Mouse (Mus musculus) embryonic facial prominence, embryonic 12.5 days (tissue): ENCODE data around the gene Pde4c. TPM values are rescaled to one million over a fixed set of nuclear protein-coding genes. Genes with fewer than 3 reads are reported as not detected.

Source experiments
- ATAC-seq: fragments of 200-750 bp; cut with Nextera tagmentation; 2 replicates; pipeline ENCODE4 v1.8.0; 2017; ENCODE audit not compliant: insufficient number of reproducible peaks, insufficient read depth, low FRiP score, low TSS enrichment
- H3K27ac ChIP-seq: fragments of 300-500 bp; sonication (generic); 2 replicates; pipeline ENCODE4 v1.5.1; 2016; ENCODE audit warnings: mild to moderate bottlenecking
- H3K27me3 ChIP-seq: fragments of 300-500 bp; sonication (generic); 2 replicates; pipeline ENCODE4 v1.6.1; 2016; ENCODE audit warnings: mild to moderate bottlenecking, moderate library complexity
- H3K36me3 ChIP-seq: fragments of 300-500 bp; sonication (generic); 2 replicates; pipeline ENCODE4 v1.6.1; 2016; ENCODE audit warnings: mild to moderate bottlenecking
- H3K4me1 ChIP-seq: fragments of 300-500 bp; sonication (generic); 2 replicates; pipeline ENCODE4 v1.6.1; 2016
- H3K4me2 ChIP-seq: fragments of 300-500 bp; sonication (generic); replicated peaks from 2 replicates; pipeline ENCODE4 v1.6.1; 2016; ENCODE audit warnings: mild to moderate bottlenecking, moderate library complexity
- H3K4me3 ChIP-seq: fragments of 300-500 bp; sonication (generic); 2 replicates; pipeline ENCODE4 v1.5.1; 2016; ENCODE audit warnings: mild to moderate bottlenecking
- H3K9ac ChIP-seq: fragments of 300-500 bp; sonication (generic); 2 replicates; pipeline ENCODE4 v1.6.1; 2016; ENCODE audit warnings: mild to moderate bottlenecking, moderate library complexity
- H3K9me3 ChIP-seq: fragments of 300-500 bp; sonication (generic); 2 replicates; pipeline ENCODE4 v1.6.1; 2016; ENCODE audit warnings: mild to moderate bottlenecking, moderate library complexity
- WGBS: fragments of 180-500 bp; shearing (Covaris S2); methylation state at CpG from one replicate; pipeline ENCODE4 v1.1.7; 2016; 5-methylcytosine and 5-hydroxymethylcytosine counted together
- polyA plus RNA-seq: library from polyadenylated mRNA; unstranded; fragments of >200 nt; fragmentation: Nextera tagmentation; extraction: Ambion mirVana; gene quantifications from 2 replicates; pipeline ENCODE4 v1.2.1, GENCODE M21; 2016

The Pde4c gene
- polyA plus RNA-seq, 1 experiment from 2014 or later: 0.29 TPM

DNA sequence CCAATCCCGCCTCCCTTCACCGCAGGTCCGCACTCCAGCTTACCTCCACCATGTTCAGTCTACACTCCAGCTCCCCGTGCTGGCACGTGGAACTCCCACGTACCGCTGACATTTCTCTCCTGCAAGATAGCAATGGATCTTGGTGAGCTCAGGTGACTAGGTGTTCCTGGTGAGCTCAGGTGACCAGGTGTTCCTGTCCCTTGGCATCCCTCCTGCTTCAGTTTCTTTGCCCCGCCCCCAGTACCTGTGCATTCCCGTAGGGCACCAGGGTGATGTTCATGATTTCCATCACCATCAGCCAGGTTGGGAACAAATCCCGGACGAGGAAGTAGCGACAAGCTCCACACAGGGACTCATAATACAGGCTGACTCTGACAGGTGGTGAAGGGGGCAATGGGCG lies 41.2 kb downstream of the Pde4c start:
- Histone ChIP-seq H3K4me1 (peaks cover 24% of the 10 kb centered on the region), H3K9ac (no peak overlapping the region), H3K27ac (no peak overlapping the region), H3K4me2 (peak overlapping the region; percentile 85; the same call in 1 of the 2 replicates), H3K36me3 (peaks cover 18% of the 10 kb centered on the region), H3K9me3 (no peaks in the 10 kb centered on the region), H3K4me3 (no peak overlapping the region), H3K27me3 (no peaks in the 10 kb centered on the region)
- 94% methylated on average over 13 of the region's 13 CpGs for WGBS
- no peak for ATAC-seq

DNA sequence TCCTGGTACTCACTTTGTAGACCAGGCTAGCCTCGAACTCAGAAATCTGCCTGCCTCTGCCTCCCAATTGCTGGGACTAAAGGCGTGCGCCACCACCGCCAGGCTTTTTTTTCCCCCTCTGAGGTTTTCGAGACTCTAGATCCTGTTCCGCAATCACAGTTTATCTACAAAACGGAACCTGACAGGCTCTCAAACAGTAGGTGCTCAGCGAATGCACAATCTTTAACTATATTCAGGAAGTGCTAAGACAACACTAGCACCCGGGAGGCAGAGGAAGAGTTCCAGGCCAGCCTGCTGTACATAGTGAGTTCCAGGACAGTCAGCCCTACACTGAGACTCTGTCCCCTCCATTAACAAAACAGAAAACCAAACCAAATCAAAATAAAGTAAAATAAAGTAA lies 41.8 kb downstream of the Pde4c start:
- Histone ChIP-seq H3K4me1 (peaks cover 17% of the 10 kb centered on the region), H3K27me3 (no peaks in the 10 kb centered on the region), H3K4me2 (peak overlapping the region; percentile 85), H3K9ac (0 out of 2 replicates have a peak overlapping the region, but pooled peaks have one; percentile 55), H3K9me3 (no peaks in the 10 kb centered on the region), H3K4me3 (peak overlapping the region; percentile 39), H3K36me3 (peaks cover 22% of the 10 kb centered on the region), H3K27ac (no peak overlapping the region)
- no peak for ATAC-seq
- WGBS: 78% methylated on average over 9 of the region's 9 CpGs

DNA sequence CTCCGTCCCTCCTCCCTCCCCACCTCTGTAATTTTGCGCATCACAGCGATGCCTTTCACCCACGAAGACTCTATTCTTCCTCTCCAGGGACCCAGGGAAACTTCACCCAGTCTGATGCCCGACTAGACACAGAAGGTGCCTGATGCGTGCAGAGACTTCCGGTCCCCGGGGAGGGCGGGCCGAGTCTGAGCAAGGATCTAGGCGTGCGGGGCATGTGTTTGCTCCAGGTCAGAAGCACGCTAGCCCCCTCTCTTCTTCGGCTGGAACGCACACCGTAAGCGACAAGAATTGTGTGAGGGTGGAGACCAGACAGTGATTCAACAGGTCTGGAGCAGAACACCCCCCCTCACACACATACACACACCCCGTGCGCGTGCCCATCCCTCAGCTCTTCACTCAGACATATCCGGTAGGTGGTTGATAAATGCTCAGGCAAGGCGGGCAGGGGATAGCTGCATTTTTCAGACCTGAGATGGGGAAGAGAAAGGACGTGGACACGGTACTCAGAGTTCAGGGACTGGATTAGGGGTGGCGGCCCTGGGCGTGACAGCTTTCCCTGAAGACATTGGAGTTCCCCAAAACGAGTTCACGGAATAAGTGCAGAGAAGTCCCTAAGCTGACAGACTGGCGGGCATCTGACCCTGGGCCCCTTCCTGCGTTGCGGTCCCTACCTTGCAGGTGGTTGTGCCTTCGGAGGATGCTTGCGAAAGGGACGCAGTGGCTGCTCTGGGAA lies 42.5 kb downstream of the Pde4c start:
- Histone ChIP-seq H3K4me1 (peaks cover 17% of the 10 kb centered on the region), H3K27ac (0 out of 2 replicates have a peak overlapping the region, but pooled peaks have one; percentile 1)
- 2% methylated on average over 34 of the region's 34 CpGs for WGBS

DNA sequence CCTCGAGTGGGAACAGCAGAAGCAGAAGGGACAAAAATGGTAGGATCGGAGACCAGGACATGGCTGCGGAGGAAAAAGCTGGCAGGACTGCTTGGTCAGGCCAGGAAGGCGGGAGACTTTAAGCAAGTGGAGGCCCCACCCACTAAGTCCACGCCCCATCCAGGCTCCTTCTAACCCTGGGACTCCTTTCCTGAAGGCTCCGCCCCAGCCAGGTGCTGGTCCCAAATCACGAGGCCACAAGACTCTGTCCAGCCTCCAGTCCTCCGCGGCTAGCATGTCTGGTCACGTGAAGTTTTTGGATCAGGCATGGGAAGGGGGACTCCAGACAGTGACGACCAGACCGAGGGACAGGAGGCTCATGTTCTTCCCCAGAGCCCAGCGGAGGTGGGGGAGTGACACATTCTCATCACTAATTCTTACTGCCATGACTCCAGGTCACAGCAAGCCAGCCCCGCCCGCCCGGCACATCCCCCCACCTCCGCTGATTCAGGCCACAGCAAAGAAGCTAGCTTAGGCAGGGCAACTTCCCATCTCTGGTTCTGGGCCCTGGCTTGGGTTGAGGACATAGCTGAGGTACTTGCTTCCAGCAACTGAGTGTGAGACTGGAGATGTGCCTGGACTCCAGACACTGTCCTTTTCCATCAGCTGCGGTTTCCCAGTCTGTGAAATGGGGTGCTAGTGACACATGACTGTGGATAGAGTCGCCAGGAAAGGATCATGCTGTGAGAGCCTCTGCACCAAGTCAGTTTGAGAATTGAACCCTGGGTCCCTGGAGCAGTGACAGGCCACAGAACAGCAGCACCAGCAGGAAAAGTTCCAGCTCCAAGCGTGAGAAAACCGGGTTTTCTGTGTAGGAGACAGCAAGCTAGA lies 43.3 kb downstream of the Pde4c start:
- 9% methylated on average over 21 of the region's 21 CpGs for WGBS
- H3K9me3 ChIP-seq: no peaks in the 10 kb centered on the region
- peak overlapping the region; percentile 85 for H3K4me2 ChIP-seq
- H3K9ac ChIP-seq: peak overlapping the region; percentile 55
- peak; percentile 11; the same call in 1 of the 2 replicates for ATAC-seq
- peak overlapping the region; percentile 39 for H3K4me3 ChIP-seq
- H3K36me3 ChIP-seq: peaks cover 36% of the 10 kb centered on the region
- H3K27ac ChIP-seq: peak overlapping the region; percentile 19; the same call in 1 of the 2 replicates
- H3K27me3 ChIP-seq: no peaks in the 10 kb centered on the region
- H3K4me1 ChIP-seq: peaks cover 13% of the 10 kb centered on the region

More for the DNA sequence above, 42.5 kb downstream of the Pde4c start:
- Histone ChIP-seq H3K36me3 (peaks cover 28% of the 10 kb centered on the region), H3K9me3 (no peaks in the 10 kb centered on the region), H3K4me3 (peak overlapping the region; percentile 39), H3K4me2 (peak overlapping the region; percentile 85), H3K9ac (peak overlapping the region; percentile 55), H3K27me3 (no peaks in the 10 kb centered on the region)
- ATAC-seq: no peak

DNA sequence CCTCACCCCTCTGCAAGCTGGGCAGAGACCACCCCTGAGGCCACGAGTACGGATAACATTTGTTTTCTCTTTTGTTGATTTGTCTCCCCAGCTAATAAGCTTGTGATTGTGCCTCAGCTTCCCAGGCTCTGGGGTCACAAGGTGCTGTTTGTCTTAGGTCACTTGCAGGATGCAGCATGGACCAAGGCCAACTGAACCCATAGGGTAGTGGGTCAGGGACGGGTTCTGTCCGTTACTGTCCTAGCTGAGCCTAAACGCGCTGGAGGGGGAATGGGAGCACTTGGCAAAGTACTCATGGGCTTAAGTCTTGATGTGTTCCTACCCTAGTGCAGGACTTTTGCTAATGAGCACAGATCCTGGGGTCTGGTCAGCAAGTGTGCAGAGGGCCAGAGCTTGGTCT lies 44.0 kb downstream of the Pde4c start:
- H3K27me3 ChIP-seq: no peaks in the 10 kb centered on the region
- no peak overlapping the region for H3K4me2 ChIP-seq
- H3K27ac ChIP-seq: no peak overlapping the region
- peaks cover 16% of the 10 kb centered on the region for H3K4me1 ChIP-seq
- H3K36me3 ChIP-seq: peaks cover 43% of the 10 kb centered on the region
- no peak for ATAC-seq
- no peak overlapping the region for H3K9ac ChIP-seq
- H3K9me3 ChIP-seq: no peaks in the 10 kb centered on the region
- 82% methylated on average over 6 of the region's 6 CpGs for WGBS
- no peak overlapping the region for H3K4me3 ChIP-seq

DNA sequence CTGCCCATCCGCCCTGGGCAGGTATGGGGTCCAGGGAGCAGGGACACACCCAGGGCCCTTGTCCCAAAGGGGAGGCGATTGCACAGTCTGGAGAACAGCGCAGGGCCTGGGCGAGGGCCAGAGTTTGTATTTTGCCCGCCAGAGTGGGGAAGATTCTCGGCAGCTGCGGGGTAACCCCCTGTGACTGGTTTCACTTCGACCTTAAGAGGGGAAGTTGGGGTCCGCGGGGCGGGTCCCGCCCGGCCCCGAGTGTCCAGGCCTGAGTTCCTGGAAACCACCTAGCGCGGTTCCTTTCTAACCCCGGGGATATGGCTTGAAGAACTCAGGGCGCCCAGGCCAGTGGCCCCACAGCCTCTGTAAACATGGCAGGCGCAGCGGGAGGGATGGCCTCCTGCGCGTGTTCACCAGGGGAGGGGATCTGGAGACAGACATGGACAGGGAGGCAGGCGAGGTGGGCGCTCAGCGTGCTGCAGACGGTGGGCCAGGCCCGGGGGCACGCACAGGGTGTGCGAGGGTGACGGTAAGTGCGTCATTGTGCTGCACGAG lies 44.8 kb downstream of the Pde4c start:
- Histone ChIP-seq H3K36me3 (peaks cover 51% of the 10 kb centered on the region), H3K4me2 (no peak overlapping the region), H3K4me1 (peaks cover 18% of the 10 kb centered on the region), H3K27ac (no peak overlapping the region), H3K9me3 (no peaks in the 10 kb centered on the region), H3K9ac (no peak overlapping the region), H3K27me3 (no peaks in the 10 kb centered on the region), H3K4me3 (no peak overlapping the region)
- no peak for ATAC-seq
- WGBS: 96% methylated on average over 32 of the region's 32 CpGs

DNA sequence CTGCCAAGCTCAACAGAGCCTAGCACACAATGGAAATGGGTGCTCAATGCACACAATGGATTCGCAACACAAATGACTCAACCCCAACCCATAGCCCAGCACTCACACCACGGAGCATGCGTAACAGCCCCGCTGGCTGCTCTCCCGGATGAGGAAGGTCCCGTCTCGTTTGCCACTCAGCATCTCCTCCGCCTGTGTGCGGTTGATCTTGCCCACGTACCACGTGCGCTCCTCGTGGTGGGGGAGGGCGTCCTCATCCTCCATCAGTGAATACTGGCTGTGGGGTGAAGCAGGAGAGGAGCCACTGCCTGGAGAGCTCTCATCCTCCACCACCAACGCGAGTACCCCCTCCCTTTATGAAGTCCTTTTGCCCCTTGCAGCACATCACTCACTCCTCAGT lies 45.4 kb downstream of the Pde4c start:
- Histone ChIP-seq H3K4me1 (peaks cover 23% of the 10 kb centered on the region), H3K9me3 (no peaks in the 10 kb centered on the region), H3K27me3 (no peaks in the 10 kb centered on the region), H3K4me3 (no peak overlapping the region), H3K9ac (no peak overlapping the region), H3K36me3 (peaks cover 55% of the 10 kb centered on the region), H3K27ac (no peak overlapping the region), H3K4me2 (no peak overlapping the region)
- ATAC-seq: no peak
- 85% methylated on average over 16 of the region's 16 CpGs for WGBS

DNA sequence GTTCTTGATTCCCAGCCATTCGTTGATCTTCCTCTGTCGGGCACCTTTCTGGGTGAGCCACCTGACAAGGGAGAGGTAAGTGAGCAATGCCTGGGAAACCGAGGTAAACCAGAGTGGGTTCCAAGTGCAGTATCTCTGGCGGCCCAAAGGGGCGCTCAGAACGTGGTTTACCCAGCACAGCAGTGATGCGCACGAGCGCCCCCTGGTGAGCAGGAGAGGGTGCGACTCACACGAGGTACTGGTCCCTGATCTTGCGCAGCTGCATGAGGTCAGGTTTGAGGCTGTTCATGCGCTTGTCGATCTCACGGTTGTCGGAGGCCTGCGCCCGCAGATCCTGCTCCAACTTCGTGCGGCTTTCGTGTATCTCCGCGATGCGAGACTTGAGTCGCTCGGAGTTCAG lies 45.8 kb downstream of the Pde4c start:
- Histone ChIP-seq H3K9me3 (no peaks in the 10 kb centered on the region), H3K27me3 (no peaks in the 10 kb centered on the region), H3K4me1 (peaks cover 27% of the 10 kb centered on the region), H3K9ac (no peak overlapping the region; the same call in 1 of the 2 replicates), H3K4me3 (no peak overlapping the region), H3K4me2 (no peak overlapping the region), H3K36me3 (peaks cover 58% of the 10 kb centered on the region), H3K27ac (no peak overlapping the region)
- peak; percentile 24; the same call in 1 of the 2 replicates for ATAC-seq
- 6% methylated on average over 26 of the region's 26 CpGs for WGBS

DNA sequence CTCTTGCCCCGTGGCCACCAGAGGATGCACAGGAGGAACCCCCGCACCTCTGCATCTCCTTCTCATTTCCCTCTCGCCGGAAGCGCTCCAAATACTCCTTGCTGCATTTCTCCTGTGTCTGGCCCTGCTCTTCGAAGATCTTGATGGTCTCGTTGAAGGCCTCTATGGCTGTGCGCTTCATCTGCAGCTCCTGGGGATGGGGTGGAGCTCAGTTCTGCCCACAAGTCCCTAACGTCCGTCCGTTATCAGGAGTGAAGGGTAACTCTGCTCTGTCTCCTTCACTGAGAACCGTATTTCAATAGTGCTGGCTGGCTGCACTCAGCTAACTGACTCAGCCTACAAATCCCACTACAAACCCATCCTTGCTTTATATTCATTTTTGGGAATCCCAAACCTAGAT lies 46.3 kb downstream of the Pde4c start:
- H3K4me2 ChIP-seq: no peak overlapping the region
- H3K27me3 ChIP-seq: no peaks in the 10 kb centered on the region
- peaks cover 32% of the 10 kb centered on the region for H3K4me1 ChIP-seq
- H3K9me3 ChIP-seq: no peaks in the 10 kb centered on the region
- H3K36me3 ChIP-seq: peaks cover 63% of the 10 kb centered on the region
- no peak overlapping the region for H3K27ac ChIP-seq
- no peak for ATAC-seq
- peak overlapping the region; percentile 15; the same call in 1 of the 2 replicates for H3K9ac ChIP-seq
- H3K4me3 ChIP-seq: no peak overlapping the region
- WGBS: 74% methylated on average over 12 of the region's 12 CpGs

DNA sequence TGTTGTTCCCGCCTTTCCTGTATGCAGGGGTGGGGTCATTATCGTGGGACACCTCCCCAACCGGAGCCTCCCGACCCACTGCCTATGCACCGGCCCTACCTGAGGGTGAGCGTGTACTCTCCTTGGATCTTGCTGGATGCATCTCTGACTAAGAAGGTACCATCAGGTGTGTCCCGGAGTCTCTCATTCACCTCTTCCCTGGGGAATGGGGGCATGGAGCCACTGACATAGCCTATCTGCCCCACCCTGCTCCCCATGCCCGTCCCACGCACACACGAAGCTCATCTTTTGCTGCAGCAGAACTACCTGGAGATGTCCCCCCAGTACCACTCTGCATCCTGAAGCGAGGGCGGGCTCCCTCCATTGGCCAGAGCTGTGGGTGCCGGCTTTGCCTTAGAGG lies 47.2 kb downstream of the Pde4c start:
- 93% methylated on average over 13 of the region's 13 CpGs for WGBS
- Histone ChIP-seq H3K27ac (no peak overlapping the region), H3K4me1 (peaks cover 39% of the 10 kb centered on the region), H3K4me2 (no peak overlapping the region), H3K4me3 (no peak overlapping the region), H3K9me3 (no peaks in the 10 kb centered on the region), H3K27me3 (no peaks in the 10 kb centered on the region), H3K36me3 (peaks cover 65% of the 10 kb centered on the region), H3K9ac (no peak overlapping the region)
- no peak for ATAC-seq

DNA sequence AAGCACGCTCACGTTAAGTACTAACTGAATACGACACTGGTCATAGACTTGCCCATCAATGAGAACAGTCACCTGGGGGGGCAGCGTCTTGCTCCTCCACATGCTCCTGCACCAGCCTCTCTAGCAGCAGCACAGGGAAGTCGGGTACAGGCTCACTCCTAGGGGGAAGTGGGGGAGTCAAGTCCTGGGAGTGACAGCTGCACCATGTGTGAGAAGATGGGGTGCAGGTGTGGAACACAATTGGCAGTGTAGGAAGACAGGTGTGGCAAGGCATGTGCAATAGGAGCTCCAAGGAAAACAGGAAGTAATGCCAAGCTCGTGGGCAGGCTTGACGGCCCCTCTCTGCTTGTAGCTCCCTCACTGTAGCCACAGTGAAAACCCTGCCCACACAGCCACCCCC lies 47.7 kb downstream of the Pde4c start:
- no peak overlapping the region for H3K4me3 ChIP-seq
- WGBS: 86% methylated on average over 7 of the region's 7 CpGs
- H3K4me1 ChIP-seq: peaks cover 37% of the 10 kb centered on the region
- no peak overlapping the region for H3K4me2 ChIP-seq
- H3K9me3 ChIP-seq: no peaks in the 10 kb centered on the region
- no peaks in the 10 kb centered on the region for H3K27me3 ChIP-seq
- no peak overlapping the region; the same call in 1 of the 2 replicates for H3K9ac ChIP-seq
- ATAC-seq: no peak
- peaks cover 65% of the 10 kb centered on the region for H3K36me3 ChIP-seq
- H3K27ac ChIP-seq: no peak overlapping the region
